ENCODE assay signal across 8 mouse cellular contexts in genomic region chr3:115888310-115889106, GRCm38 (mm10). TPM values are rescaled to one million over a fixed set of nuclear protein-coding genes. Genes with fewer than 3 reads are reported as not detected.
DNase-seq lines count a peak whose midpoint lies in the region; ATAC-seq and TF ChIP-seq lines count a peak whose summit lies in the region.

No protein-coding gene starts in this region.

- peaks cover 4% of the 10 kb centered on the region; the same call in 1 of the 2 replicates for H3K4me1 ChIP-seq in heart, embryonic 11.5 days (ENCODE audit: control insufficient read depth, insufficient read depth, low read length)
- H3K4me1 ChIP-seq in forebrain, embryonic 16.5 days (replicated peaks; ENCODE audit: control insufficient read depth, insufficient read depth, low read length): peaks cover 6% of the 10 kb centered on the region
- peaks cover 0 to 2% of the 10 kb centered on the region in 2 experiments; a peak in 2 of 4 replicates for H3K4me1 ChIP-seq in liver, embryonic 14.5 days (replicated peaks; ENCODE audit: control insufficient read depth in 2 of 2, insufficient read depth in 2 of 2, low read length in 1 of 2)
- 0 out of 2 replicates have a peak, but pooled peaks cover 3% of the 10 kb centered on the region for H3K4me1 ChIP-seq in stomach, embryonic 14.5 days (ENCODE audit: control insufficient read depth, insufficient read depth, low read length)

- peak overlapping the region; percentile 81 for H3K27ac ChIP-seq in heart, embryonic 11.5 days (ENCODE audit: low read depth, low read length)
- peak overlapping the region; percentile 31 for H3K27ac ChIP-seq in forebrain, embryonic 16.5 days (ENCODE audit: low read length)
- peak overlapping the region; percentile 47 for H3K27ac ChIP-seq in liver, embryonic 14.5 days
- no peak overlapping the region for H3K27ac ChIP-seq in stomach, embryonic 14.5 days (ENCODE audit: low read length)

- 0 out of 2 replicates have a peak, but pooled peaks have one; percentile 46 for ATAC-seq in heart, embryonic 11.5 days (replicated peaks; ENCODE audit: insufficient number of reproducible peaks, low FRiP score, low TSS enrichment)
- ATAC-seq in forebrain, embryonic 16.5 days: peak; percentile 64
- ATAC-seq in liver, embryonic 14.5 days (ENCODE audit: insufficient read depth): peak; percentile 61
- peak; percentile 40; the same call in 1 of the 2 replicates for ATAC-seq in stomach, embryonic 14.5 days (ENCODE audit: insufficient number of reproducible peaks, insufficient read depth, low FRiP score, low read depth)

- H3K4me3 ChIP-seq in heart, embryonic 11.5 days (ENCODE audit: low read depth, low read length): peak overlapping the region; percentile 68
- H3K4me3 ChIP-seq in forebrain, embryonic 16.5 days (replicated peaks; ENCODE audit: low read length): peak overlapping the region; percentile 88
- H3K4me3 ChIP-seq in liver, embryonic 14.5 days (ENCODE audit: insufficient read depth in 1 of 2, low read depth in 2 of 2, low read length in 2 of 2): peak overlapping the region; percentile 84 to 99
- peak overlapping the region; percentile 71 for H3K4me3 ChIP-seq in stomach, embryonic 14.5 days (ENCODE audit: low read depth, low read length)

- H3K4me2 ChIP-seq in heart, embryonic 11.5 days: peak overlapping the region; percentile 88
- peak overlapping the region; percentile 76 for H3K4me2 ChIP-seq in forebrain, embryonic 16.5 days (ENCODE audit: low read length)
- peak overlapping the region; percentile 80 for H3K4me2 ChIP-seq in liver, embryonic 14.5 days (ENCODE audit: low read depth)
- peak overlapping the region; percentile 75 for H3K4me2 ChIP-seq in stomach, embryonic 14.5 days (replicated peaks; ENCODE audit: low read depth, low read length)

- no peak for TF ChIP-seq EP300 in liver, embryonic 14.5 days (IDR thresholded peaks at IDR 0.05; ENCODE audit: low read depth)

- peak overlapping the region; percentile 82 for H3K9ac ChIP-seq in heart, embryonic 11.5 days (ENCODE audit: low read depth, low read length)
- peak overlapping the region; percentile 63 for H3K9ac ChIP-seq in forebrain, embryonic 16.5 days (replicated peaks; ENCODE audit: low read depth, low read length)
- H3K9ac ChIP-seq in liver, embryonic 14.5 days (replicated peaks): peak overlapping the region; percentile 77
- H3K9ac ChIP-seq in stomach, embryonic 14.5 days (replicated peaks; ENCODE audit: low read depth, low read length): peak overlapping the region; percentile 47

- no peaks in the 10 kb centered on the region for H3K27me3 ChIP-seq in heart, embryonic 11.5 days (ENCODE audit: control insufficient read depth, insufficient read depth, low read length)
- H3K27me3 ChIP-seq in forebrain, embryonic 16.5 days (replicated peaks; ENCODE audit: control insufficient read depth, insufficient read depth, low read length): no peaks in the 10 kb centered on the region
- no peaks in the 10 kb centered on the region for H3K27me3 ChIP-seq in liver, embryonic 14.5 days (ENCODE audit: control insufficient read depth, insufficient read depth, low read length)
- no peaks in the 10 kb centered on the region for H3K27me3 ChIP-seq in stomach, embryonic 14.5 days (ENCODE audit: control insufficient read depth, insufficient read depth, low read length)

- H3K9me3 ChIP-seq in heart, embryonic 11.5 days (replicated peaks; ENCODE audit: control insufficient read depth, low read length): no peaks in the 10 kb centered on the region
- no peaks in the 10 kb centered on the region for H3K9me3 ChIP-seq in forebrain, embryonic 16.5 days (ENCODE audit: control insufficient read depth, low read length)
- H3K9me3 ChIP-seq in liver, embryonic 14.5 days (ENCODE audit: control insufficient read depth, low read length): no peaks in the 10 kb centered on the region
- H3K9me3 ChIP-seq in stomach, embryonic 14.5 days (ENCODE audit: control insufficient read depth, low read depth, low read length): no peaks in the 10 kb centered on the region

- DNase-seq in heart, postnatal 10 days: no peak
- DNase-seq in urinary bladder, adult 2 months (ENCODE audit: low spot score): peak; percentile 28
- no peak for DNase-seq in urinary bladder, postnatal 10 days (ENCODE audit: low spot score)
- peak in 1 of 3 experiments; percentile 11 for DNase-seq in liver, embryonic 14.5 days (ENCODE audit: low read depth in 3 of 3, low spot score in 3 of 3)
- no peak for DNase-seq in left cerebral cortex, adult 8-10 months (ENCODE audit: low spot score in 2 of 2)

- H3K36me3 ChIP-seq in heart, embryonic 11.5 days (ENCODE audit: control insufficient read depth, insufficient read depth, low read length): no peaks in the 10 kb centered on the region
- H3K36me3 ChIP-seq in forebrain, embryonic 16.5 days (ENCODE audit: control insufficient read depth, insufficient read depth): no peaks in the 10 kb centered on the region; the same call in 1 of the 2 replicates
- peaks cover 3% of the 10 kb centered on the region for H3K36me3 ChIP-seq in liver, embryonic 14.5 days (replicated peaks; ENCODE audit: control insufficient read depth, insufficient read depth, low read depth)
- H3K36me3 ChIP-seq in stomach, embryonic 14.5 days (ENCODE audit: control insufficient read depth, insufficient read depth, low read length): peaks cover 3% of the 10 kb centered on the region; the same call in 1 of the 2 replicates

- TF ChIP-seq CTCF in liver, embryonic 14.5 days (IDR thresholded peaks at IDR 0.05; ENCODE audit: low read depth): no peak

- 3% methylated on average over 21 of the region's 21 CpGs for WGBS in heart, embryonic 11.5 days (ENCODE audit: insufficient replicate concordance)
- under 1% methylated on average over 21 of the region's 21 CpGs for WGBS in forebrain, embryonic 16.5 days
- WGBS in liver, embryonic 14.5 days (ENCODE audit: insufficient replicate concordance): 3% methylated on average over 21 of the region's 21 CpGs
- 4% methylated on average over 21 of the region's 21 CpGs for WGBS in stomach, embryonic 14.5 days

- intact Hi-C loops in heart, postnatal 10 days (cut with DNase I): loop anchor here (2.0 to 5.0 kb wide), 3 partner anchors 86 to 226 kb away; no protein-coding TSS in a partner anchor

RNA-seq across cellular contexts. Expression of gene Dph5, which starts 0.9 kb away (rescaled TPM):
- 20.0 and 22.0 TPM in 2 replicates for polyA plus RNA-seq in heart, embryonic 11.5 days (2014; fragmentation: Nextera tagmentation; extraction: Ambion mirVana)
- 1 to 10 TPM; 9.6 to 9.8 TPM for total RNA-seq in heart, postnatal 10 days (2021)
- 13.4 and 14.3 TPM in 2 replicates for polyA plus RNA-seq in urinary bladder, adult 2 months (2012; rRNA removed)
- 30.2 and 32.6 TPM in 2 replicates for polyA plus RNA-seq in forebrain, embryonic 16.5 days (2015; fragmentation: Nextera tagmentation; extraction: Ambion mirVana)
- polyA plus RNA-seq in liver, embryonic 14.5 days (2012; rRNA removed): 6.4 and 10.2 TPM in 2 replicates
- polyA plus RNA-seq in liver, embryonic 14.5 days (2014; fragmentation: Nextera tagmentation; extraction: Ambion mirVana): 15.0 and 16.2 TPM in 2 replicates
- polyA plus RNA-seq in stomach, embryonic 14.5 days (2014; fragmentation: Nextera tagmentation; extraction: Ambion mirVana): 30.3 and 30.8 TPM in 2 replicates
- 10 to 100 TPM; 11.3 to 16.8 (median 13.2) TPM for total RNA-seq in left cerebral cortex, adult 8-10 months (2022)
